Comparison of ENCODE assay signal across 23 mouse cellular contexts in genomic region chr17:81898984-81899383, GRCm38 (mm10).
DNase-seq lines count a peak whose midpoint lies in the region; ATAC-seq and TF ChIP-seq lines count a peak whose summit lies in the region.
"Had no signal": no experiment of that assay in that cellular context is flagged by ENCODE, and none has a peak within 500 bp of the region (broad histone marks: within the 10 kb centered on the region; RNA-seq: fewer than 3 reads in every experiment).

No protein-coding gene starts in this region.

- no peak for TF ChIP-seq RAD21 in MEL (IDR thresholded peaks at IDR 0.05; ENCODE audit: low read depth, low read length)

- H3K27ac ChIP-seq in MEL (ENCODE audit: control insufficient read depth, low read depth, low read length) = no peak overlapping the region
- H3K27ac ChIP-seq in embryonic fibroblast, embryonic 13.5 days (ENCODE audit: insufficient read depth, low read length) = peak overlapping the region; percentile 47
- H3K27ac ChIP-seq: forebrain, embryonic 12.5 days; forebrain, embryonic 15.5 days; heart, embryonic 15.5 days; hindbrain, embryonic 10.5 days; hindbrain, embryonic 13.5 days; hindbrain, postnatal 0 days had no signal

- H3K4me1 ChIP-seq in MEL (ENCODE audit: control insufficient read depth in 1 of 2, insufficient read depth in 2 of 2, low read length in 2 of 2) = no peaks in the 10 kb centered on the region
- no peaks in the 10 kb centered on the region for H3K4me1 ChIP-seq in embryonic fibroblast, embryonic 13.5 days (ENCODE audit: control insufficient read depth, insufficient read depth, low read length)
- H3K4me1 ChIP-seq: forebrain, embryonic 12.5 days; forebrain, embryonic 15.5 days; heart, embryonic 12.5 days; heart, embryonic 15.5 days; hindbrain, embryonic 10.5 days; hindbrain, embryonic 13.5 days had no signal

- H3K36me3 ChIP-seq in MEL (ENCODE audit: control insufficient read depth in 1 of 2, insufficient read depth in 2 of 2, low read length in 2 of 2) = no peaks in the 10 kb centered on the region
- H3K36me3 ChIP-seq: forebrain, embryonic 12.5 days; forebrain, embryonic 15.5 days; heart, embryonic 12.5 days; heart, embryonic 15.5 days; hindbrain, embryonic 10.5 days; hindbrain, embryonic 13.5 days had no signal

- no peak for TF ChIP-seq EP300 in MEL (IDR thresholded peaks at IDR 0.05; ENCODE audit: low read depth in 1 of 2, low read length in 2 of 2)

- ATAC-seq in monocyte, adult 5-6 weeks (replicated peaks; ENCODE audit: insufficient number of reproducible peaks, low FRiP score, low TSS enrichment, poor library complexity, severe bottlenecking) = no peak
- ATAC-seq: forebrain, embryonic 15.5 days; hindbrain, postnatal 0 days; inflammation-experienced regulatory T-cells, adult 6 months; intestine, embryonic 16.5 days had no signal

- no peak overlapping the region for H3K9ac ChIP-seq in MEL (ENCODE audit: control insufficient read depth, low read depth, low read length, poor library complexity, severe bottlenecking)
- H3K9ac ChIP-seq: forebrain, embryonic 12.5 days; forebrain, embryonic 15.5 days; heart, embryonic 12.5 days; heart, embryonic 15.5 days; hindbrain, embryonic 13.5 days had no signal

- H3K27me3 ChIP-seq in MEL (ENCODE audit: control insufficient read depth in 1 of 2, insufficient read depth in 2 of 2, low read length in 2 of 2) = no peaks in the 10 kb centered on the region
- H3K27me3 ChIP-seq: forebrain, embryonic 12.5 days; forebrain, embryonic 15.5 days; heart, embryonic 12.5 days; heart, embryonic 15.5 days; hindbrain, embryonic 13.5 days had no signal

- no peaks in the 10 kb centered on the region for H3K9me3 ChIP-seq in MEL (replicated peaks; ENCODE audit: insufficient read depth, low read length)
- H3K9me3 ChIP-seq: forebrain, embryonic 12.5 days; forebrain, embryonic 15.5 days; heart, embryonic 12.5 days; heart, embryonic 15.5 days; hindbrain, embryonic 10.5 days; hindbrain, embryonic 13.5 days had no signal

- H3K4me3 ChIP-seq in MEL (ENCODE audit: control insufficient read depth in 1 of 2, insufficient read depth in 1 of 2, low read depth in 2 of 2, low read length in 2 of 2) = no peak overlapping the region
- no peak overlapping the region for H3K4me3 ChIP-seq in embryonic fibroblast, embryonic 13.5 days (ENCODE audit: insufficient read depth, low read length)
- H3K4me3 ChIP-seq: forebrain, embryonic 12.5 days; forebrain, embryonic 15.5 days; heart, embryonic 12.5 days; heart, embryonic 15.5 days; hindbrain, embryonic 10.5 days; hindbrain, embryonic 13.5 days had no signal

- no peaks in the 10 kb centered on the region for H3K79me2 ChIP-seq in MEL (ENCODE audit: control insufficient read depth, insufficient read depth, low read length, poor library complexity)

- no peak for TF ChIP-seq POLR2A in MEL (IDR thresholded peaks at IDR 0.05; ENCODE audit: control insufficient read depth in 1 of 2, insufficient read depth in 1 of 2, low read depth in 1 of 2, low read length in 2 of 2, poor library complexity in 1 of 2)
- TF ChIP-seq POLR2A in embryonic fibroblast, embryonic 13.5 days (IDR thresholded peaks at IDR 0.05; ENCODE audit: low read depth, low read length) = no peak

- TF ChIP-seq CTCF in MEL (IDR thresholded peaks at IDR 0.05 in 2 of 3, conservative IDR thresholded peaks at IDR 0.05 in 1 of 3; ENCODE audit: control insufficient read depth in 1 of 3, insufficient read depth in 1 of 3, low read depth in 2 of 3, low read length in 3 of 3, poor library complexity in 1 of 3, severe bottlenecking in 1 of 3) = no peak
- no peak for TF ChIP-seq CTCF in embryonic fibroblast, embryonic 13.5 days (IDR thresholded peaks at IDR 0.05; ENCODE audit: borderline replicate concordance, insufficient read depth, low read length)

- peak; percentile 22 for DNase-seq in 3134 (ENCODE audit: extremely low read depth, insufficient read length, low spot score)
- DNase-seq in MEL (ENCODE audit: low read depth, low spot score) = peak; percentile 9
- no peak for DNase-seq in cerebellum, adult 8-10 months
- no peak for DNase-seq in left cerebral cortex, postnatal 10 days (ENCODE audit: extremely low spot score in 1 of 2, low spot score in 2 of 2)
- DNase-seq: adrenal gland, adult 8-10 months; adrenal gland, postnatal 25 days; cerebellum, adult 11-12 months; cerebellum, adult 9-10 months; cerebellum, postnatal 14 days; gastrocnemius, postnatal 25 days; heart, postnatal 10 days; heart, postnatal 36 days had no signal

- intact Hi-C loops in left cerebral cortex, postnatal 10 days (cut with DNase I) = no loop called here

TF ChIP-seq in MEL, 35 proteins besides CTCF, POLR2A, EP300 and RAD21:
- TF ChIP-seq NELFE (IDR thresholded peaks at IDR 0.05; ENCODE audit: low read depth, low read length) (no peak), ZMIZ1 (IDR thresholded peaks at IDR 0.05; ENCODE audit: low read depth, low read length) (no peak), KAT2A (conservative IDR thresholded peaks at IDR 0.05; ENCODE audit: low read depth, low read length) (no peak), ZKSCAN1 (IDR thresholded peaks at IDR 0.05; ENCODE audit: low read depth, low read length) (no peak), SIN3A (IDR thresholded peaks at IDR 0.05; ENCODE audit: low read length) (no peak), MEF2A (IDR thresholded peaks at IDR 0.05; ENCODE audit: extremely low read depth, insufficient replicate concordance, low read depth, low read length, poor library complexity, severe bottlenecking) (no peak)

Comparison
In these comparisons a context has a peak if more than half of its experiments do, and no peak if none do; other contexts are left out.
1. DNase-seq: peak in 3134 (single experiment) and MEL (single experiment); none in cerebellum, adult 8-10 months (single experiment) and left cerebral cortex, postnatal 10 days (0 of 2).